Mouse (Mus musculus) mouse embryonic stem cell (cell line): ENCODE results near the gene Mmp24.

Source experiments
- in situ Hi-C, 2 experiments: fragments of 300-500 bp; cut with MboI; formaldehyde crosslinking; loops; 1 replicate in 1 of 2; 3 replicates in 1 of 2; pipeline ENCODE4 v1.14.3; 2019 to 2020; ENCODE audit warnings: low sequenced_read_pairs in 2 of 2, low pct_unique_long_range_greater_than_20kb in 1 of 2, mixed read lengths in 1 of 2; ENCODE audit not compliant: unreplicated experiment in 1 of 2

The Mmp24 gene

GRCm38 (mm10) chr2:155764679-155765418, 10.3 kb upstream of the Mmp24 start:
- in situ Hi-C loops = loop anchor here in 1 of 2 experiments (25.0 kb wide), 1 partner anchor 103 kb away; no protein-coding TSS in a partner anchor

- in situ Hi-C loops = loop anchor here in 1 of 2 experiments (25.0 kb wide), 1 partner anchor 111 kb away; no protein-coding TSS in a partner anchor
Observed at GRCm38 (mm10) chr2:155773664-155774063, 1.5 kb upstream of the Mmp24 start.

- in situ Hi-C loops = loop anchor here in 1 of 2 experiments (25.0 kb wide), 1 partner anchor 112 kb away; no protein-coding TSS in a partner anchor
Observed at GRCm38 (mm10) chr2:155774261-155774926, 748 bp upstream of the Mmp24 start.

- in situ Hi-C loops = no loop called here
Observed at GRCm38 (mm10) chr2:155775685-155776263, 632 bp downstream of the Mmp24 start.

GRCm38 (mm10) chr2:155776824-155777687, 1.9 kb downstream of the Mmp24 start:
- in situ Hi-C loops = no loop called here

- in situ Hi-C loops = no loop called here
Observed at GRCm38 (mm10) chr2:155777688-155777985, 2.5 kb downstream of the Mmp24 start.

GRCm38 (mm10) chr2:155778004-155778403, 2.9 kb downstream of the Mmp24 start:
- in situ Hi-C loops = no loop called here

GRCm38 (mm10) chr2:155779066-155779465, 3.9 kb downstream of the Mmp24 start:
- in situ Hi-C loops = no loop called here

GRCm38 (mm10) chr2:155779506-155779905, 4.4 kb downstream of the Mmp24 start:
- in situ Hi-C loops = no loop called here

GRCm38 (mm10) chr2:155784534-155784933, 9.4 kb downstream of the Mmp24 start:
- in situ Hi-C loops = no loop called here

- in situ Hi-C loops = no loop called here
Observed at GRCm38 (mm10) chr2:155786905-155787304, 11.8 kb downstream of the Mmp24 start.

- in situ Hi-C loops = no loop called here
Observed at GRCm38 (mm10) chr2:155787949-155788931, 13.1 kb downstream of the Mmp24 start.

- in situ Hi-C loops = no loop called here
Observed at GRCm38 (mm10) chr2:155792899-155793298, 17.8 kb downstream of the Mmp24 start.

GRCm38 (mm10) chr2:155794674-155795445, 19.7 kb downstream of the Mmp24 start:
- in situ Hi-C loops = no loop called here

- in situ Hi-C loops = no loop called here
Observed at GRCm38 (mm10) chr2:155798613-155799012, 23.5 kb downstream of the Mmp24 start.

GRCm38 (mm10) chr2:155802761-155803160, 27.6 kb downstream of the Mmp24 start:
- in situ Hi-C loops = no loop called here

GRCm38 (mm10) chr2:155804053-155804452, 28.9 kb downstream of the Mmp24 start:
- in situ Hi-C loops = no loop called here
